Mouse (Mus musculus) ZHBTc4 (cell line): ENCODE results near the gene Mboat2.

Experiments used
- DNase-seq: peaks from one replicate; pipeline ENCODE4 v3.0.0-alpha.2; 2011; ENCODE audit warnings: low read depth, low spot score

Gene Mboat2

DNA sequence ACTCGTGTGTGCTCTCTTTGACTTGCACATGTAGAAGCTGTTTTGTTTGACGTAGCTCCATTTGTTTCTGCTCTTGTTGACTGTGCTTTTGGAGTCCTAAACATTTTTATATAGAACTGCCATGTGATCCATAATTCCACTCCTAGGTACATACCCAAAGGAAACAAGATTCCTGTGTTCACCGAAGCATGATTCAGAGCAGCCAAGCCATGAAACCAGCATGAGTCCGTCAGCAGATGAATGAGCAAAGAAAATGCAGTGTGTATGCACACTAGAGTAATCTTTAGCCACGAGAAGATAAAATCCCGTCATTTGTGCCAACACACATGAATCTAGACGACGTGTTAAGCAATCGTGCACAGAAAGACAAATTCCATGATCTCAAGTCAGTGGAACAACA lies 67.5 kb downstream of the Mboat2 start:
- no peak for DNase-seq

DNA sequence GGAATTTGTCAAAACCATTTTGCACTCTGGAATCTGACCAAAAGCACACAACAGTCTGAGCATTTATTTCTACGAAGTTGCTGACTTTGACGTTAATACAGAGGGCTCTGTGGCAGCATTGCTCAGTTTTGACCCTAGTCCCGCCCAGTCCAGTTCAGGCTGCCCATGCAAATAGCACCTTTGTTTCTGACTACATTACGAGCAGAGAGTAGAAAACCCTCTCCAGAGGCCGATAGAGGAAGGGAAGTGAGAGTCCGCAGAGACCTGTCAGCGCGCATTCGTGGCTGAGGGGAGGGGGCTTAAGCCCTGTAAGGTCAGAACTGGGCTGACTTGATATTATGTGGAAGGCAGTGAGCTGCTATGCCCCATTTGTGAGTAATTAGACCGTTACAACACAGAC lies 69.0 kb downstream of the Mboat2 start:
- DNase-seq: no peak

DNA sequence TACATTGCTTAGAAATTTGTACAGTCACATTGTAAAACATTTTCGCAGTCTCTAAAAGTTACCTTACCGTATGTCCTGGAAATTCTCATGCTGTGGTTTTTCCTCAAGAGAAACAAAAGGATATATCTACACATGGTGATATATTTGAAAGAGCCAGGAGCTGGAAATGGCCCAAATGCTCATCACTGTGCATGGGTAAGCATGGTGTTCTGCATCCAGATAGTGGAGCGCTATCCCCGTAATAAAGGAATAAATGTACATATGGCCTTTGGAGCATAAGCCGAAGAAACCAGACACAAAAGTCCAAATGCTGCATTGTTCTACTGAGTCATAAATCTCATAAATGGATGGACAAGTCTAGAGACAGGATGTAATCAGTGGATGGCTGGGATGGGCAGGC lies 72.1 kb downstream of the Mboat2 start:
- no peak for DNase-seq

DNA sequence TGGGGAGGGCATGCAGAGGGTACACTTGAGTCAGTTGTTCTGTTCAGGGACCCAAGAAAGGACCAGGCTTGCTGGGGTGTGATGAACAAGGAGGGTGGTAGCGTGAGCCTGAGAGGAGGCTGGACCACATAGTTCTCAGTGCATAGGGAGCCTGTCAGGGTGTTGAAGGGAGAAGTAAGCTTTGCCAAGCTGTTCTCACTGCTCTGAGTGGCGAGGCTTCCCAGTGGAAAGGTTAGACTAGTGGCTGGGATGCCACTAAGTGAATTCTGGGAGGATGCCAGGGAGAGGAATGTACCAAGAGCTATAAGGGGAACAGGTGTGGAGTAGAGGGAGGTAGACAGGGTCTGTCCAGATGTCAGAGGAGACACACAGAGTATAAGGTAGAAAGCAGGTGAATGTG lies 77.2 kb downstream of the Mboat2 start:
- no peak for DNase-seq

DNA sequence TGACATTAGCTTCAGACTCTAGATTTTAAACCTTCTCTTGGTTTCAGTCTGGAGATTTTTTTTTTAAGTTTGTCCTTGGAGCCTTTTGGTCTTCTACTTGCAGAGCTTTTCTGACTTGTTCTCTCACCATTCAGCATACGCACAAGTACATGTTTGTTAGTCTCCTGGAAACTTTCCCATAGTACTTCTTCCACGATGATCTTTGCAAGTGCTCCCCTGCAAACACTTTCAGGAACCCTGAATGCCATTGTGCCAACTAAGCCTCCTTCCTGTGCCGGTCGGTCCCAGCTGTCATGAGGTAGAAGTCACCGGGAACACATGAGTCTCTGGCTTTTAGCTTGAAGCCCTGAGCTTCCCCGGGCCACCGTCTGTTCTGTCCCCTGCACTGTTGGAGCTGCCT lies 79.0 kb downstream of the Mboat2 start:
- no peak for DNase-seq

DNA sequence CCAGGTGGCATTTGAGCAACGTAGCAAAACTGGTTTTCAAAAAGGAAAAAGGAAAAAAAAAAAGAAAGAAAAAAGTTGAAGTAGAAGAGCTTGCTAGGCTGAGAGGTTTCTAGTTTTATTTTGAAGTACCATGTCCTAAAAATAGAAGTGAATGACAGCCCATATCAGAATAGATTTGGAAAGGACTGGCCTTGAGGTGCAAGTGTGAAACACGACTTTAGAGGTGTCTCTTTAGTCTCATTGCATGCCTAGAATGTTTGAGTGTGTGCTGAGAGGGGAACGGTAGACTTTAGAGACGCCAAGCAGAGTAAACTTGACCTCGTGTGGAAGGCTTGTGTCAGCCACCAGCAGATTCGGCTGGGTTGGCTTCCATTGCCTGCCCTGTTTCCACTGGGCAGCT lies 81.5 kb downstream of the Mboat2 start:
- DNase-seq: no peak

DNA sequence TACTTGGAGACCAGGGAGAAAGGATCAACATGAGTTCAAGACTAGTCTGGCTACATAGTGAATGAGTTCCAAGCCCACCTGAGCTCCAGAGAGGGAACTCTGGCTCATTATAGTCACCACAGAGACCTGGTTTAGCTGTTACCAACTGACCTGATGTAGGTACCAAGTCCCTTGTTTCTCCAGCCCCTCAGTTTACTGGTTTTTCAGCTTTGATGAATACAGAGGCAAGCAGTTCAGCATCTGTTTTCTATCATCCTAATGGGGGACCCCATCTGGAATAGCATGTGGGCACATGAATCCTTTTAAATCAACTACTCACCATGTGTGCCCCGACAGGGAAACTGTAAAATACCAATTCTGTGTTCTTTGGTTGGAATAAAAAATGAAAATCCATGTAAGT lies 82.2 kb downstream of the Mboat2 start:
- no peak for DNase-seq

DNA sequence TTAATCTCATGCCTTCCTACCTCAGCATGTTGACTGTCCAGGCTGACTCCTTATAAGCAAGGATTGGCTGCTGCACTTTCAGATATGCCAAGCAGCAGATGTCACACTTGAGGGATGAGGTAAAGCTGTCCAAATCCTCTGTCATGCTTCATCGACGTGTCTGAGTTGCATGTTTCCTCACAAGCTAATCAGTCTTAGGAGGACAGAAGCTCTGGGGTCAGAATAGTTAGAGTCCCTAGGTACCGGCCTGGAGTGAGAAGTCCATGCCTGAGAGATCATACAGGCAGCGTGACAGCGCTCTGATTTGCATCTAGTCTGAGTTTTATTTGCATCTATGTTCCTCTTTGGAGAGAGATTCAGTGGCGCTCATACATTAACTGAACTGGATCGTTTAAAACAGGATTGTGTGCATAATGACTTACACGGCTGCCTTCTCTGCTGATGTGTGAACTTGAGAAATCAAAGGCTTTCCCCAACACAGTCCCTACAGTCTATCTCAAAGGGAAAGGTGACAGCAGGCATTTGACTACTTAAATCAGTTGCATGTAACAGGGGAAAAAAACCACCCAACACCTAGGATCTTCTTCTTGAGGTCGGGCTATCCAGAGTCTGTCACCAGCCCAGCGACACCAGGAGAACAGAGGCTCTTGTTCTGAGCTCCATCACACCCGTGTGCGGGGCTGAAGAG lies 88.0 kb downstream of the Mboat2 start:
- no peak for DNase-seq

DNA sequence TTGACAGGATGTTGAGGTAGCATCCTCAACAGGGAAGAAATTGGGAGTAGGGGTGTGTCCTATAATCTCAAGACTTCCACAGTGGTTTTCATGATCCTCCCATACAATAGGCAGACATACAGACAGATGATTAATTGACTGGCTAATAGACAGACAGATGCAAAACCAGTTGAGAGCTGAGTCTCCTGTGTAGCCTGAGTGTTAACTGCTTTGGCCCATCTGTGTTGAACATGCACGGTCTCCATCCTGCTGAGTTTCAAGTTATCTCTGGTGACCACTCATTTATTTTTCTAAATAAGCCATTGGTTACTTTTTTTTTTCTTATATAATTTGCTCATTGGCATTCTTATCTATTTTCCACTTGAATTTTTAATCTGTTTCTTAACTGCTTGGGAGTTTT lies 90.2 kb downstream of the Mboat2 start:
- DNase-seq: no peak

DNA sequence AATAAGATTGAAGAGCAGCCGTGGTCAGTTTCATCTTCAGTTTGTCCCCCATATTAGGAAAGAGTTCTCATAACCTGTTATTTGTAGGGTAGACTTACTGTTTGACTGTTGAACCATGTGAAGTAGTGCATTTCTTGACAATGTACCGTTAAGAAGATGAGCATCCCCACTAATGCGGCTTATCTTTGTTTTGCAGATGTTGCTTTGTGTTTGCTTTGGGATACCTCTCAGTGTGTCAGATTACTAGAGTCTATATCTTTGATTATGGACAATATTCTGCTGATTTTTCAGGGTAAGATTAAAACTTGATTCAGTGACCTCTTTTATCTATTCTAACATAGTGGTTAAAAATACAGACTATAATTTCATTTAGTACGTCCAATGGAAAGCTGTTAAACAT lies 93.3 kb downstream of the Mboat2 start:
- no peak for DNase-seq

DNA sequence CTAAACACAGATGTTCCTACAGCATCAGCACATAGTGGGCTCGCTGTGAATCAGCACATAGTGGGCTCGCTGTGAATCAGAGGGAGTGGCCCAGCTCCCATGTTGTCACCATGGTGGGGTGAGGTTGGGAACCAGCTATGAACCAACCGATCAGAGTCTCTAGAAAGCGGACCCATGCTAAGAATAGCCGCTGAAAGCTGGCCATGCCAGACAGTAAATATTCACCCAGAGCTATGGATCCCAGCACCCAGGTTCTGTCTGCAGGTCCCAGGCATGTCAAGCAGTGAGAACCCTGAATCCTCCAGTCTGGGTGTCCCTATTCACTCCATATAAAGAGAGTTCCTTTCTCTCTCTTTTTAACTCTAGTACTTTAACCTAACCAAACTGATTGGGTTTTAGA lies 94.6 kb downstream of the Mboat2 start:
- no peak for DNase-seq

DNA sequence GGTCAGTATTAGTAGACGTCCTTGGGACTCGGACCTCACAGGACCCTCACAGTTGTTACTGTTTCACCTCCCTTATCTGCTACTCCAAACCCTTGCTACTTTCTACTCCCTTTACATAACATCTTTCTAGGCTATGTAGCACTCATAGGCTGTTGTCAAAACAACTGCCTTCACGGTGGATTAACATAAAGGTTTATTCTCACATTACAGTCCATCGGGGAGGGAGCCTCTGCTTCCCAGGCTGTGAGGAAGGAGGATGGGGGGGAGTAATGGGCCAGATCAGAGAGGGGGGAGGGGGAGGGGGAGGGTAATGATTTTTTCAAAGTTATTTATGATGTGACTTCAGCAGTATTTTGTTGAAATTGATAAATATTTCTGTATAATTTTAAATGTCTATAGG lies 95.0 kb downstream of the Mboat2 start:
- no peak for DNase-seq

DNA sequence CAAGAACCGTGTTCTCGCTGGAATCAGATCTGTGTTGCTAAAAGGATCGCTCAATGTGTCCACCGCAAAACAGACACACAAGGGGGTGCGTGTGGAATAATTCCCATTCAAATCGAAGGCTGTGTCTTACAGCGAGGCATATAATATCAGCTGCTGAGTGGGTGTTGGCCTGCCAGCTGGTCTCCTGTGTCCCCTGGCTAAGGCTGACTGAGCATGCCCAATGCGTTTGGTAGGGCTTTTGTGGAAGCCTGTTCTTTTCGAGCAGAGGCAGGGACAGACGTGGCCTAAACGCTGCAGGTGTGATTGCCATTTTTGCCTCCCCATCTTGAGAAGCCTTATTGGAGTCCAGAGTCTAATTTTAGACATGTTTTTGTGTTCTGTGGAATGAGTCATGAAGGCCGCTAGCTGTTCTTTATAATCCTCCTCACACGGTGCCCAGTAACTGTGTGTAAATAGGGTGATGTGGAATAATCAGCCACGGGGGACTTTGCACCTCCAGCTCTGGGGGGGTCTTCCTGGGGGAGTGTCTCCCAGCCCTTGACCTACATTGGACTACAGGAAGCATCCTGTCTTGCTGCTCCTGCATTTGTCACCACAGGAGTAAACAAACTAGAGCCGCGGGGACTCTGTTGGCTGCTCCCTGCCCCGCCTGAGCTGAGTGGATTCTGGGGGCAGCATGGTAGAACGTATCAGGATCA lies 97.5 kb downstream of the Mboat2 start:
- DNase-seq: no peak

DNA sequence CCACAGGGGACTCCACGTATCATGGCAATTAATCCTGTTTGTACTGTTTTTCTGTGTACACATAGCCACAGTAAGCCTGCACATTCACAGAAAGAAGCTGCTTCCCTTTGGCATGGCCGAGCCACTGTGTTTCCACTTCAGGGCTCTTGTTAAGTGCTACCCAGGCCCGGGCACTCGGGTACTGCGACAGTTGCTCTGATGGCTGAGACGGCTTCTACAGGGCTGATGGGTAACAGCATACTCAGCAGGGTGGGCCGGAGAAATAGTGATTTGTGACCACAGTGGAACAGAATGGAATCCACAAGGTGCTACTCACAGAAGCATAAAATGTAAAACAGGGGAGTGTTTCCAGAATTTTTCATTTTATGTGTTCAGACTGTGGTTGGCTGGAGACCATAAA lies 98.4 kb downstream of the Mboat2 start:
- no peak for DNase-seq

DNA sequence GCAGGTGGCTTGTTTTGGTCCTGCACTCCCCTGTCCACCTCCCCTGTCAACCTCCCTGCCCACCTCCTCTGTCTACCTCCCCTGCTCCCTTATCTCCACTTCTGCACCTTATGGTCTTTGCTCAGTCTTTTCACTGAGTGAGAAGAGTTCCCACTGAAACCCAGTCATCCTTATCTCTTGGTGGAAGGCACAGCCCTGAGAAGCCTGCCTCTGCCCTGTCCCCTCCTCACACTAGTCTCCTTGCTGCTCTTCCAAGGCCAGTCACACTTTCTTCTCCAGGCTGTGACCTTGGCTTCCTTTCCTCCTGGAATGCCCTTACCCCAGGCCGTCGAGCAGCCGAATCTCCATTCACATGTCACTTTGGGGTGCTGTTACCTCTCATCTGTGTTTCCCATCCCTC lies 100.1 kb downstream of the Mboat2 start:
- DNase-seq: no peak

DNA sequence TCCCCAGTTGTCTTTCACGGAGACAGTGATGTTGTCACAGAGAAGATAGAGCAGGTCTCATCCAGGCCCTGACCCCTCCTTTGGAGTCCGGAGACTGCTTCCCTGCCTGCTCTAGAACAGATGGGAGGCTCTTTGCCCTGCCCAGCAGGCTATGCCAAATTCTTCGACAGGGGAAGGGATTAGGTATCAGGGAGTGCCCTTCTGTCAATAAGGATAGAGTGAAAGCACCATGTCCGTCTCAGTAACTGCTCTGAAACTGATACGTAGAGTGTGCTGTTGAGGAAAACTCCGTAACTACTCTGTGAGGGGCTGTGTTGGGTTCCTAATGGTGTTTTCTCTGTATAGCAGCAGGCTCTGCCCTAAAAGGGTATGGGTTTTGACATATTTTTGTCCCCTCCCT lies 101.4 kb downstream of the Mboat2 start:
- DNase-seq: no peak

DNA sequence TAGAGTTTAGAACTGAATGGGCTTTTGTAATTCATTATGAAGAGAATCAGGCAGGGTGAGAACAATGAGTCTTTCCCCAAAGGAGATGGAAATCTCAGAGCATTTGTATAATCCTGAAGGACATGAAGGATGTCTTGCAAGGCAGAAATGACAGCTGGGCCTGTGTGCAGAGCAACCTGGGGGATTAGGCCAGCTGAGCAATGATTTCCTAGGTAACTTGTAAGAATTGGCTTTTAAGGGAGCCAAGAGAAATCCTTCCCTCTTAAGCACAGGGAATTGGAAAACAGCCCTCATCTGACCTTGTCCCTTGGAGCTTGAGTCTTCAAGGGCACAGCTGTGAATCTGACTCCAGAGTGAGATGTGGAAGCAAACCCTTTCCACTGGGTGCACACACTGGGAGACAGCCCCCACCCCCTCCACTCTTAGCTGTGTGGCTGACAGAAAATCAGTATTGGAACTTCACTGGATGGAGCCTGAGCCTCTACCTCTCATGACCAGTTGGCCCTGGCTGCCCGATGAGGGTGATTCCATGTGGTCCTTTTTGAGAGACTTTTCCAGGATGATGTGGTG lies 102.6 kb downstream of the Mboat2 start:
- DNase-seq: no peak

DNA sequence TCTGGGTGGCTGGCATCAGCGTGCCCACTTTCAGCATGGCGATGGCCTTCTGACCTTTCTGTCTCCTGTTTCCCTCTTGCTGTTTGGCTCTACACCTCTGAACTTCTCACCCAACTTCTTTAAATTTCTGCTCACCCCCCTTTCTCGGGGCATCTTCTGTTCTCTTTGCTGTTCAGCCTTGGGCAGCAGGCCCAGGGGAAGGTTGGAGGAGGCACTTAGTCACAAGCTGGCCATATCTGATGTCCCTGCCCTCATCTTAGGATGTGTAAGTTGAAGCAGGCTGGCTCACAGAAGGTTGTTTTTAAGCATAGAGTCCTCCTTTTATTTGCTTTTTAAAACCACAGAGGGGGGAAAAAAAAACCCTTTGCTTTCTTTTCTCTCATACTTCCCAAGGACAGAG lies 103.3 kb downstream of the Mboat2 start:
- DNase-seq: no peak

DNA sequence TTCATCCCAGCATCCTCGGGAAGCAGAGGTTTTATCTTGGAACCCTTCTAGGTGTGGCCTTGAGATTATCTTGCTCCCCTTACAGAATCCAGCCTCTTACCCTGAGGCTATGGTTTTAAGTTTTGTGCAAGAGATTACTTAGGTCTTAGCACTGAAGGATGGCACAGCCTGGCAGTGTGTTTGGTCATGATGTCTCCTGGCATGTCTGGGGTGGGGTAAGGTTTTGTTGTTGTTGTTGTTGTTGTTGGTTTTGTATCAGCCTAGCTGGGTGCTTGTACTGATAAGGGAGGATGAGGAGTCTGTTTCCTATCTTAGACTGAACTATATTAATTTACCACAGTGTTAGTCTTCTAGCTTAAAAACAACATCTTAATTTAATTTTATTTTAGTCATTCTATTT lies 105.6 kb downstream of the Mboat2 start:
- DNase-seq: no peak

DNA sequence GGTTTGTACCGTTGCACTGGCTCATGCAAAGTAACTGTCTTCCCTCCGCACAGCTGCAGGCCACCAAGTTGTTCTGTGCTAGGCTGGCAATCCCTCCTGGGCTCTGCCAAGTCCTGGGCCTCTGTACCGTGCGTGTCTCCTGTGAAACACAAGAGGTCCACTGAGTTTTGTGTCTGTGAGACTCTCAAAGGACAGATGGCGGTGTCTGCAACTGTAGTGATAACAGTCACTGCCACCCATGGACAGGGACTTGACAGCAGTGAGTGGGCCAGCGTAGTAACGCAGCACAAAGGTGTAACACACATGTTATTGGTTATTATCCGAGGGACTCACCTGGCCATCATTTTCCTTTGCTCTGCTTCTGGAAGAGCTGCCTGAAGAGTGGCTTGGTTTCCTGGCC lies 108.7 kb downstream of the Mboat2 start:
- DNase-seq: no peak

DNA sequence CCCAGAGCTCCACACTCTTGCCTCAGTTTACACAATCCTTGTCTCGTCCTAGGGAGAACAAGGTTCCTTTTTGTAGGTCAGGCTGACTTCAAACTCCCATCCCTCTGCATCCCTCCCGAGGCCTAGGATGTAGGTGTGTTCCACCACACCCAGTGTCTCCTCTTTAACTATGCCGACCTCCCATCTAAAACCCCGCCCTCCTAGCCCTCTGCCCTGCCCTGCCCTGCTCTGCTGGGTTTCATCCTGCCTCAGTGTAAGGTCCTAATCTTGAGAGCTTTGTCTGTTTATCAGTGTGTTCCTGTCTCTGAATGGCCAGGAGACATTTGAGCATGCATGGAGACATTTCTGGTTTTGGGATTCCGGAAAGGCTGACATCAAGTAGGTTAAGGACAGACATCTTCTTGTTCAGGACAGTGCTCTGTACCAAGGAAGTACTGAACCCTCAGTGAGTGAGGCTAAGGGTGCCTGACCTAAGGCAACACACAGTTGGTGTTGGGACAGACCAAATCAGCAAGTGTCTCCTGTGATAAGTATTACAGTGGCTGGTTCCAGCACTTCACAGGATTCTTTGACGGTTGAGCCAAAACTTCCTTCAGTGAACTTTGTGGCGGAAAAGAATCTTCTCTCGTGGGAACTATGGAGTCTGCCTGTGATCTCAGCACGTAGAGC lies 112.1 kb downstream of the Mboat2 start:
- DNase-seq: no peak

DNA sequence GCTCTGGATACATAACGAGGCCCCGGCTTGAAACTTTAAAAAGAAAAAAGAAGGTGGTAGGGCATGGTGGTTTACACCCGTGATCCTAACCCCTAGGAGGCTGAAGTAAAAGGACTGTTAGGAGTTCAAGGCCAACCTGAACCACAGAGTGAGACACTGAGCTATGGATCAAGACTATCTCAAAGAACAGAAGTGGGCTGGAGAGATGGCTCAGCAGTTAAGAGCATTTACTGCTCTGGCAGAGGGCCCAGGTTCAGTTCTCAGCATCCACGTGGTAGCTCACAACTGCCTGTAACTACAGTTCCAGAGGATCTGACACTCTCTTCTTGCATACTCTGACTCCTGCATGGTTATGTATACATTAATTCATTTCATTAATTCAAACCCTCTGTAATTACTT lies 112.7 kb downstream of the Mboat2 start:
- no peak for DNase-seq

DNA sequence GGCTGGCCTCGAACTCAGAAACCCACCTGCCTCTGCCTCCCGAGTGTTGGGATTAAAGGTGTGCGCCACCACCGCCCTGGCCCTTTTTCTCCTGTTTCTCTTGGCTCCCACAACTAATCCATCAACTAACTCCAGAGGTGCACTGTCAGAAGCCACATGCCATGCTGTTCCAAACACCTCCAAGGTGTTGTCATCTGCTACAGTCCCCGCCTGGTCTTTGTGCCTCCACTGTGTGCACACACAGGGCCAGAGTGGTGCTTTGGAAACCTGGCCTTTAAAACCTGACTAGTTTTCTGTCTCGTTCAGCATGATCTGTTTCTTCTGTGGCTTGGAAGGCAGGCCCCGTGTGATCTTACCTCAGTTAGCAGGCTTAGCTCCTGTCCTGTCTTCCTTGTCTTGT lies 113.9 kb downstream of the Mboat2 start:
- no peak for DNase-seq
